Mouse (Mus musculus): ENCODE results near the gene Cracr2b. TPM values are rescaled to one million over a fixed set of nuclear protein-coding genes. Genes with fewer than 3 reads are reported as not detected.

Gene Cracr2b
- total and polyA plus RNA-seq, 3 experiments = not detected

DNA sequence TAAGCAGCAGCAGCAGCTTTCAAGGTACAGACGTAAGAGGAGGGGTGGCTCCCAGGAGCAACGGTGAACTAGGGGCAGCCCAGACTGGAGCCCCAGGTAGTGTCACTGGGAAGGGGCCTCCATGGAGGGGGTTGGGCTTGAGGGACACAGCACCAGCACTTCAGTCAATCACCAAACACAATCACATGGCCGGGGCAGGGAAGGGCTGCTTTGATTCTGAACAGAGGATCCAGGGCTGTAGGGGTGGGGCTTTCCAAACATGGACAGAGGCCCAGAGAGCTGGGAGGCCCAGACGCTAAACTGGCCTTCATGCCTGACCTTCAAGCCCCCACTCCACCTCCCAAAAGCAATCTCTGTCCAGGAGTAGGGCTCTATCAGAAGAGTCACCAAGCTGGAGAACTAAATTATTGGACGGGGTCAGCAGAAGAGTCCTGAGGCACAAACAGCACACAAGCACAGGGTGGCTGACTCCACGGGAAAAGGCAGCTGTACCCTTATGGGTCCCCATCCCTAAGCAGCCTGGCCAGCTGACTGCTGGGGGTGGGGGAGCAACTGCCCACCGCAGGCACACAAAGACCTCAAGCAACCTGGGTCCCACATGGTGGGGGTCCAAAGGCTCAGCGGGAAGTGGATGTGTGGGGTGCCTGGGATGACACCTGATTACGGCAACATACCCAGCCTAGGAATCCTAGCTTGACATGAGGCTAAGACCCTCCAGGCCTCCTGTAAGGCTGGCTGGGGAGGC is 30.9 kb upstream of the Cracr2b start:
- Histone ChIP-seq H3K27me3 (replicated peaks) (no peaks in the 10 kb centered on the region), H3K79me2 (replicated peaks; ENCODE audit: control insufficient read depth, extremely low read depth, insufficient read depth, poor library complexity, severe bottlenecking) (no peaks in the 10 kb centered on the region), H3K4me2 (ENCODE audit: insufficient read depth, low read depth, poor library complexity, severe bottlenecking) (no peak overlapping the region), H3K9me3 (replicated peaks; ENCODE audit: low read length) (no peaks in the 10 kb centered on the region), H3K27ac (ENCODE audit: insufficient read depth, low read depth) (no peak overlapping the region), H3K36me3 (replicated peaks in 1 of 2; ENCODE audit: control insufficient read depth in 1 of 2, insufficient read depth in 1 of 2, low read length in 1 of 2) (peaks cover 39 to 49% of the 10 kb centered on the region in 2 experiments), H3K9ac (ENCODE audit: insufficient read depth, low read depth) (no peak overlapping the region), H3K4me1 (ENCODE audit: control insufficient read depth in 1 of 2, insufficient read depth in 2 of 2) (peaks cover 8 to 15% of the 10 kb centered on the region in 2 experiments), H3K4me3 (replicated peaks in 1 of 3; ENCODE audit: low read depth in 2 of 3, low read length in 2 of 3, poor library complexity in 1 of 3) (no peak overlapping the region)
- in situ Hi-C loops (cut with MboI; ENCODE audit: low pct_ligation_motif_present, low pct_unique_long_range_greater_than_20kb, low sequenced_read_pairs) = no loop called here
- TF ChIP-seq POLR2AphosphoS2 (IDR thresholded peaks at IDR 0.05; ENCODE audit: low read depth, low read length) (0 out of 2 replicates have a peak, but pooled peaks have one; percentile 31), MAFK (IDR thresholded peaks at IDR 0.05; ENCODE audit: insufficient replicate concordance, low read length) (no peak)
- DNase-seq (ENCODE audit: extremely low read depth) = no peak
- dilution Hi-C loops (cut with MboI; ENCODE audit: extremely low pct_ligation_motif_present, extremely low pct_unique_long_range_greater_than_20kb, low sequenced_read_pairs) = no loop called here

DNA sequence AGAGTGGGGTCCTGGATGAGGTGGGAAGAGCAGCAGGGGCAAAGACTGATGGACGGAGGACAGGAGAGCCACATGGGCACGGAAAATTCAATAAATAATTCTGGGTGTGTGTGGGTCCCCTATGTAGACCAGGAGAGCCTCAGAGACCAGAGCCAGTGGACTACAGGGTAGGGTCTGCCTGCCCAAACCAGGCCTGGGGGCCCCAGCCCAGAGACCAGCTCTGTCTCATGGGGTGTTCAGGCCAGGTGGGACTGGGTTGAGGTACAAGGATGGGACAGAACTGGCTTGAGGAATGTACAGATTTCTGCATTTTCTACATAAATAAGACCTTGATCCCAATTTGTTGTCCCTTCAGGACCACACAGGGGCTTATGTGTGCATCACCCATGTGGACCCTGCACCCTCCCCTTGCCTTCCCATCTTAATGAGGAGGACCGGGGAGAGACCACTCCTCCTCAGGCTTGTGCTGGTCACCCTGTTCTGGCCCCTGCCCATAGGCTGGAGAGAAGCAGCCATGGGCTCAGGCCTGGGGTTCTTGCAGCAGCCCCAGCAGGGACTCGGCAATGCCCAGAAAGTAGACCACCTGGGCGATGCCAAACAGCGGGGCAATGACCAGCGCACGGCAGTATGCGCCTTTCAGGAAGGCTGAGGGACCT is 30.2 kb upstream of the Cracr2b start:
- Histone ChIP-seq H3K4me1 (ENCODE audit: control insufficient read depth in 1 of 2, insufficient read depth in 2 of 2) (peaks cover 11 to 19% of the 10 kb centered on the region in 2 experiments), H3K4me3 (replicated peaks in 1 of 3; ENCODE audit: low read depth in 2 of 3, low read length in 2 of 3, poor library complexity in 1 of 3) (no peak overlapping the region), H3K9me3 (replicated peaks; ENCODE audit: low read length) (no peaks in the 10 kb centered on the region), H3K9ac (ENCODE audit: insufficient read depth, low read depth) (no peak overlapping the region), H3K4me2 (ENCODE audit: insufficient read depth, low read depth, poor library complexity, severe bottlenecking) (no peak overlapping the region), H3K27ac (ENCODE audit: insufficient read depth, low read depth) (no peak overlapping the region), H3K36me3 (replicated peaks in 1 of 2; ENCODE audit: control insufficient read depth in 1 of 2, insufficient read depth in 1 of 2, low read length in 1 of 2) (peaks cover 39 to 49% of the 10 kb centered on the region in 2 experiments), H3K79me2 (replicated peaks; ENCODE audit: control insufficient read depth, extremely low read depth, insufficient read depth, poor library complexity, severe bottlenecking) (peaks cover 3% of the 10 kb centered on the region; the same call in 1 of the 2 replicates), H3K27me3 (replicated peaks) (no peaks in the 10 kb centered on the region)
- in situ Hi-C loops (cut with MboI; ENCODE audit: low pct_ligation_motif_present, low pct_unique_long_range_greater_than_20kb, low sequenced_read_pairs) (no loop called here), dilution Hi-C loops (cut with MboI; ENCODE audit: extremely low pct_ligation_motif_present, extremely low pct_unique_long_range_greater_than_20kb, low sequenced_read_pairs) (no loop called here)
- DNase-seq (ENCODE audit: extremely low read depth) = no peak
- no peak for TF ChIP-seq CHD1 (IDR thresholded peaks at IDR 0.05; ENCODE audit: low read depth, low read length)
- no peak for TF ChIP-seq E2F4 (IDR thresholded peaks at IDR 0.05; ENCODE audit: insufficient replicate concordance, low read depth, low read length)
- no peak for TF ChIP-seq RCOR1 (conservative IDR thresholded peaks at IDR 0.05; ENCODE audit: low read depth, low read length)
- no peak for TF ChIP-seq POLR2A (IDR thresholded peaks at IDR 0.05; ENCODE audit: low read depth, low read length)
- no peak for TF ChIP-seq SIN3A (IDR thresholded peaks at IDR 0.05; ENCODE audit: low read length)
- TF ChIP-seq ZMIZ1 (IDR thresholded peaks at IDR 0.05; ENCODE audit: low read depth, low read length) = no peak

DNA sequence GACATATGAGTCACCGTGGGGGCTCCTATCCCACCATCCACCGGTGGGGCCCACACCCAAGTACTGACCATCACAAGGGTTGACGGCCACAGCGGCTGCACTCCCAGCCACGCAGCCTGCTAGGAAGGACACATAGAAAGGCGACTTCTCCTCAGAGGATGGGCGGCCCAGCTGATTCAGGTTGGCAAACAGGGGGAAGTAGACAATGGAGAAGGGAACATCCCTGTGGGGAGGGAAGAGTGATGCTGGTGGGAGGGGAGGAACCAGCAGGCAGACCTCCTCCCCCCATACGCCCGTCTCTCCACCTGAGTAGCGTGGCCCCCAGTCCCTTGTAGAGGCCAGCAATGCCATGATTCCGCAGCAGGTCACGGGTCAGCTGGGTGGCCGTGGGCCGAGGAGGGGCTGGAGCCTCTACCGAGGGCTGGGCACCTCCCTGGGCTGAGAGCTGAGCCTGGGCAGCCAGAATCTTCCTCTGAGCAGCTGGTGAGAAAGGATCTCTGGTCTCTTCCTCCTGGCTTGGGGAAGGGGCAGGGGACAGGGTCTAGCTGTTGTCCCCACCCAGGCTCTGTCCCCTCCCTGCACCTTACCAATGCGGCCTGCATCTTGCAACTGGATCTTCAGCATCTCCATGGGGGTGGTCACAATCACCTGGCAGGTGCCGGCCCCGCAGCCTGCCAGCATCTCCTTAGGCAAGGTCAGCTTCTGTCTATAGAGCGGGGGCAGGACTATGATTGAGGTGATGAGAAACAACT is 29.3 kb upstream of the Cracr2b start:
- Histone ChIP-seq H3K27me3 (replicated peaks) (no peaks in the 10 kb centered on the region), H3K36me3 (replicated peaks in 1 of 2; ENCODE audit: control insufficient read depth in 1 of 2, insufficient read depth in 1 of 2, low read length in 1 of 2) (peaks cover 39 to 49% of the 10 kb centered on the region in 2 experiments), H3K9ac (ENCODE audit: insufficient read depth, low read depth) (no peak overlapping the region), H3K79me2 (replicated peaks; ENCODE audit: control insufficient read depth, extremely low read depth, insufficient read depth, poor library complexity, severe bottlenecking) (peaks cover 11% of the 10 kb centered on the region), H3K4me3 (replicated peaks in 1 of 3; ENCODE audit: low read depth in 2 of 3, low read length in 2 of 3, poor library complexity in 1 of 3) (no peak overlapping the region), H3K9me3 (replicated peaks; ENCODE audit: low read length) (no peaks in the 10 kb centered on the region), H3K4me1 (ENCODE audit: control insufficient read depth in 1 of 2, insufficient read depth in 2 of 2) (peaks cover 17 to 28% of the 10 kb centered on the region in 2 experiments), H3K27ac (ENCODE audit: insufficient read depth, low read depth) (no peak overlapping the region), H3K4me2 (ENCODE audit: insufficient read depth, low read depth, poor library complexity, severe bottlenecking) (no peak overlapping the region)
- dilution Hi-C loops (cut with MboI; ENCODE audit: extremely low pct_ligation_motif_present, extremely low pct_unique_long_range_greater_than_20kb, low sequenced_read_pairs) = no loop called here
- in situ Hi-C loops (cut with MboI; ENCODE audit: low pct_ligation_motif_present, low pct_unique_long_range_greater_than_20kb, low sequenced_read_pairs) = no loop called here
- no peak for TF ChIP-seq EP300 (IDR thresholded peaks at IDR 0.05; ENCODE audit: low read length)
- no peak for TF ChIP-seq MYC (IDR thresholded peaks at IDR 0.05; ENCODE audit: low read depth, low read length)
- TF ChIP-seq GABPA (IDR thresholded peaks at IDR 0.05; ENCODE audit: insufficient replicate concordance, low read depth, low read length) = no peak
- no peak for TF ChIP-seq HCFC1 (IDR thresholded peaks at IDR 0.05; ENCODE audit: low read depth, low read length)
- DNase-seq (ENCODE audit: extremely low read depth) = no peak
